Mouse (Mus musculus): ENCODE data around the gene M1ap.

Gene M1ap

GRCm38 (mm10) chr6:82946651-82947050, at the start of gene M1ap:
M1ap (plus strand) TSS chr6:82946902.
- DNase-seq (ENCODE audit: low read depth, low spot score), result no peak

GRCm38 (mm10) chr6:82897311-82897710, 49.4 kb upstream of the M1ap start:
- no peak for DNase-seq (ENCODE audit: low read depth, low spot score)

- no peak for DNase-seq (ENCODE audit: low read depth, low spot score)
Measured at GRCm38 (mm10) chr6:82898227-82898626, 48.5 kb upstream of the M1ap start.

- no peak for DNase-seq (ENCODE audit: low read depth, low spot score)
Measured at GRCm38 (mm10) chr6:82898745-82899144, 48.0 kb upstream of the M1ap start.

- no peak for DNase-seq (ENCODE audit: low read depth, low spot score)
Measured at GRCm38 (mm10) chr6:82902559-82902958, 44.1 kb upstream of the M1ap start.

- DNase-seq (ENCODE audit: low read depth, low spot score), result no peak
Measured at GRCm38 (mm10) chr6:82906985-82907384, 39.7 kb upstream of the M1ap start.

GRCm38 (mm10) chr6:82908034-82908433, 38.7 kb upstream of the M1ap start:
- DNase-seq (ENCODE audit: low read depth, low spot score), result no peak

GRCm38 (mm10) chr6:82909136-82909855, 37.4 kb upstream of the M1ap start:
- no peak for DNase-seq (ENCODE audit: low read depth, low spot score)

GRCm38 (mm10) chr6:82911303-82911702, 35.4 kb upstream of the M1ap start:
- DNase-seq (ENCODE audit: low read depth, low spot score), result no peak

GRCm38 (mm10) chr6:82913336-82914247, 33.1 kb upstream of the M1ap start:
- no peak for DNase-seq (ENCODE audit: low read depth, low spot score)

GRCm38 (mm10) chr6:82915889-82916288, 30.8 kb upstream of the M1ap start:
- peak; percentile 36 for DNase-seq (ENCODE audit: low read depth, low spot score)

GRCm38 (mm10) chr6:82916459-82916858, 30.2 kb upstream of the M1ap start:
- DNase-seq (ENCODE audit: low read depth, low spot score), result no peak

- no peak for DNase-seq (ENCODE audit: low read depth, low spot score)
Measured at GRCm38 (mm10) chr6:82917076-82917777, 29.5 kb upstream of the M1ap start.

GRCm38 (mm10) chr6:82917778-82918129, 28.9 kb upstream of the M1ap start:
- DNase-seq (ENCODE audit: low read depth, low spot score), result no peak

- no peak for DNase-seq (ENCODE audit: low read depth, low spot score)
Measured at GRCm38 (mm10) chr6:82918371-82918770, 28.3 kb upstream of the M1ap start.

GRCm38 (mm10) chr6:82919520-82919919, 27.2 kb upstream of the M1ap start:
- DNase-seq (ENCODE audit: low read depth, low spot score), result no peak

- no peak for DNase-seq (ENCODE audit: low read depth, low spot score)
Measured at GRCm38 (mm10) chr6:82921426-82922224, 25.1 kb upstream of the M1ap start.

- no peak for DNase-seq (ENCODE audit: low read depth, low spot score)
Measured at GRCm38 (mm10) chr6:82925005-82925404, 21.7 kb upstream of the M1ap start.

- no peak for DNase-seq (ENCODE audit: low read depth, low spot score)
Measured at GRCm38 (mm10) chr6:82926106-82926505, 20.6 kb upstream of the M1ap start.

- no peak for DNase-seq (ENCODE audit: low read depth, low spot score)
Measured at GRCm38 (mm10) chr6:82926528-82926927, 20.2 kb upstream of the M1ap start.

- no peak for DNase-seq (ENCODE audit: low read depth, low spot score)
Measured at GRCm38 (mm10) chr6:82927617-82928016, 19.1 kb upstream of the M1ap start.
